Mouse (Mus musculus): ENCODE measurements around the gene Hoxb13.

GRCm38 (mm10) chr11:96164769-96165168, 29.3 kb upstream of the Hoxb13 start:
- no peak for TF ChIP-seq CTCF (conservative IDR thresholded peaks at IDR 0.05; ENCODE audit: insufficient read depth, insufficient read length, low read depth, low read length)
- TF ChIP-seq POLR2A (IDR thresholded peaks at IDR 0.05; ENCODE audit: low read depth, low read length), result no peak
